Mouse (Mus musculus): ENCODE results near the gene Wdr73. TPM values are rescaled to one million over a fixed set of nuclear protein-coding genes. Genes with fewer than 3 reads are reported as not detected.
"Not testable (repeated sequence)": the region's sequence is repeated elsewhere in the genome, so short reads cannot be mapped to it uniquely, and the experiment has no call there.

Wdr73 gene
- polyA plus RNA-seq (2015; fragmentation: Nextera tagmentation; extraction: Ambion mirVana) = 28.6 and 29.4 TPM in 2 replicates

DNA sequence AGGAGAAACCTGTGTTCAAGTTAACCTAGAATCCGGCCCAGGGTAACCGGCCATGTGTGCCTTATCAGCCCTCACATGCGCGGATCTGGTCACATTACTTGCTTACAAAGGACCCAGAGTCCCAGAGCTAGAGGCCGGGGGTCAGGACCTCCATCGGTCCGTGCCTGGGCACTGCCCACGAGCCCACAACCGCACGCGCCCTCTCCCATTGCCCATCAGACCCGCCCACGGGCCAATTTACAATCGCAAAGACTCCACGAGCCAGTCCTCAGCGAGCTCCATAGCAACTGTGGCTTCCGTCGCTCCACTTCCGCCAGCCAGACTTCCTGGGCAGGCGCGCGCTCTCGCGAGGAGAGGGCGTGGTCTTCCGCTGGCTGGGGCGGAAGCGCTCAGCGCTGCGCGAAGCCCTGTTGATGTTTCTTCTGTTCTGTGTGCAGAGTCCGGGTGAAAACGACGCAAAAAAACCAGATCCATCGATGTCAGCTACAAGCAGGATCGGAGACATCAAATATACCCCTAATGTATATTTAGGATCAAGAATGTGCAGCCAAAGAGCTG, at the start of gene Wdr73:
Wdr73 (minus strand) TSS at position 326 of the 558 bp plus-strand sequence.
- ATAC-seq (ENCODE audit: insufficient number of reproducible peaks, low FRiP score, low TSS enrichment, low read depth) = peak; percentile 91
- Histone ChIP-seq H3K9ac (peak within 1 kb of the TSS; percentile 58), H3K27me3 (no peaks in the 10 kb centered on the region), H3K4me3 (replicated peaks) (peak within 1 kb of the TSS; percentile 87), H3K9me3 (replicated peaks) (no peaks in the 10 kb centered on the region), H3K4me1 (peaks cover 32% of the 10 kb centered on the region), H3K36me3 (peaks cover 25% of the 10 kb centered on the region), H3K4me2 (replicated peaks) (peak within 1 kb of the TSS; percentile 82), H3K27ac (replicated peaks) (peak within 1 kb of the TSS; percentile 87)
- under 1% methylated on average over 36 of the region's 36 CpGs for WGBS

DNA sequence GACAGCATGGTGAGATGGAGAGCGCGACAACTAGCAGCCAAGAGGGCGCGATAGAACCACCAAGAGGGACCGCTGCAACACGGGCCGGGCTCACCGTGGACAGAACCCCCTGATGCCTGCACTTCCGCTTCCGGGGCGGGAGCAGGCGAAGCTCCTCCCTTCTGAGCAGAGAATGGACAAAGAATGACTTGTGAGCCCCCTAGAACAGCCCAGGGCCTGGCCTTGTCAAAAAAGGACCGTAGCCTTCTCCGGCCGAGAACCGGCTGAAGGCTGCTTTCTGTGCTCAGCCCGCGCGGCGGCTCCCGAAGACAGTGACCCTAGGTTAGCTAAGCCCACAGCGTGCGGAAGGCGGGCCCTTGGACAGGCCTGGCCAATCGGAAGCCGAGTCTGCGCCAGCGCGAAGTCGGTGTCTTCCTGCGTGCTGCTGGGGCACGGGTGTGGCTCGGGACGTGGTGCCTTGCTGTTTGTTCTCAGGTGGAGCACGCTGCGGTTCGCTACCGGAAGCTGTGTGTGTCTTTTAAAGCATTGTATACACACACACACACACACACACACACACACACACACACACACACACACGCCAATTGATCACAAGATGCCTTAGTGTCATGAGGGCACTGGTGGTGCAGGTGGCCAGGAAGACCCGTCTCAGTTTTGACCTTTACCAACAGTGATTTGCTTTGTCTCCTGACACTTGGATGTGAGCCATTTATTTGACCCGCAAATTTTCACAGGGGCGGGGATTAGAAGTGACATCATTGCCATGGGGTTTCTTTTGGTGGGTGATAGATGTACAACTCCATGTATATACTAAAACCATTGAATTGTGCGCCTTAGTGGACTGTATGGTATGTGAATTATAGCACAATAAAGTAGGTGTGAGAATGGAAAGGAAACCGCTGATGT, 46.6 kb upstream of the Wdr73 start, which contains the start of gene Sec11a:
Sec11a (minus strand) TSS at position 336 of the 906 bp plus-strand sequence.
- peak within 1 kb of the TSS; percentile 95 for H3K4me3 ChIP-seq (replicated peaks)
- peak within 1 kb of the TSS; percentile 84 for H3K9ac ChIP-seq
- ATAC-seq (ENCODE audit: insufficient number of reproducible peaks, low FRiP score, low TSS enrichment, low read depth) = peak; percentile 98
- H3K4me1 ChIP-seq = peaks cover 12% of the 10 kb centered on the region
- peak within 1 kb of the TSS; percentile 64 for H3K4me2 ChIP-seq (replicated peaks)
- peaks cover 7% of the 10 kb centered on the region; the same call in 1 of the 2 replicates for H3K36me3 ChIP-seq
- peak within 1 kb of the TSS; percentile 97 for H3K27ac ChIP-seq (replicated peaks)
- WGBS = 2% methylated on average over 43 of the region's 44 CpGs
- no peaks in the 10 kb centered on the region for H3K27me3 ChIP-seq
- H3K9me3 ChIP-seq (replicated peaks) = no peaks in the 10 kb centered on the region

DNA sequence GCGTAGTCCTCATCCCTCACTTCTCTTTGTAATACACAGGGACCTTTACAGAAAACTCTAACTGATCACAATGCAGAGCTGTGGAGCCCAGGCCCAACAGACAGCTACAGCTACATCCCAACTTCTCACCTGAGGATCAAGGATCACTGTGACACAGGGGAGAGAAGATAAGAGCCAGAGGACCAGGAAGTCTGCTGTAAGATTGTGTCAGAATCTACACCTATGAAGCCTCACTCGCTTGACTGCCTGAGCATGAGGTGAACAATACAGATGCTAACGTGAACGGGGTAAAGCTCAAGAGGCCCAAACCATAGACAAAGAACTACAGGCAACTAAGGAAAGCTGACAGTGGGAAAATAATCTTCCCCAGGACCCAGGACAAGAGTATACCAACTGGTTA, 38.7 kb upstream of the Wdr73 start:
- no peak overlapping the region for H3K9ac ChIP-seq
- no peak overlapping the region for H3K4me2 ChIP-seq (replicated peaks)
- no peak overlapping the region for H3K27ac ChIP-seq (replicated peaks)
- no peaks in the 10 kb centered on the region for H3K27me3 ChIP-seq
- ATAC-seq (ENCODE audit: insufficient number of reproducible peaks, low FRiP score, low TSS enrichment, low read depth) = no peak
- peaks cover 10% of the 10 kb centered on the region for H3K36me3 ChIP-seq
- H3K9me3 ChIP-seq (replicated peaks) = no peaks in the 10 kb centered on the region
- WGBS = 95% methylated on average over 4 of the region's 4 CpGs
- H3K4me1 ChIP-seq = no peaks in the 10 kb centered on the region
- H3K4me3 ChIP-seq (replicated peaks) = no peak overlapping the region

DNA sequence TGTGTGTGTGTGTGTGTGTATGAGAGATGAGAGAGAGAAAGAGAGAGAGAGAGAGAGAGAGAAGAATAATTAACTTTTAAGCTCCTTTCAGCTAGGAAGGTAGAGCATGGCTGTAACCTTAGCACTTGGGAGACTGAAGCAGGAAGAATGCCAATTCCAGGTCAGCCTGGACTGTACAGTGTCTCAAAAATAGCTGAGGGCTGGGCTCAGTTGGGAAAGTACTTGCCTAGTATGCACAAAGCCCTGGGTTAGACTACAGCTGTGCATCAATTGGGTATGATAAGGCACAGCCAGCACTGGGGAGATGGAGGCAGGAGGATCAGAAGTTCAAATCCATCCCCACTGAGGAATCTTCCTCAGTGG, 36.2 kb upstream of the Wdr73 start:
- not testable (repeated sequence) for H3K27me3 ChIP-seq; H3K4me3 ChIP-seq (replicated peaks); H3K27ac ChIP-seq (replicated peaks); H3K4me2 ChIP-seq (replicated peaks); ATAC-seq (ENCODE audit: insufficient number of reproducible peaks, low FRiP score, low TSS enrichment, low read depth); H3K4me1 ChIP-seq; H3K9ac ChIP-seq; H3K9me3 ChIP-seq (replicated peaks)
- H3K36me3 ChIP-seq = peaks cover 27% of the 10 kb centered on the region

DNA sequence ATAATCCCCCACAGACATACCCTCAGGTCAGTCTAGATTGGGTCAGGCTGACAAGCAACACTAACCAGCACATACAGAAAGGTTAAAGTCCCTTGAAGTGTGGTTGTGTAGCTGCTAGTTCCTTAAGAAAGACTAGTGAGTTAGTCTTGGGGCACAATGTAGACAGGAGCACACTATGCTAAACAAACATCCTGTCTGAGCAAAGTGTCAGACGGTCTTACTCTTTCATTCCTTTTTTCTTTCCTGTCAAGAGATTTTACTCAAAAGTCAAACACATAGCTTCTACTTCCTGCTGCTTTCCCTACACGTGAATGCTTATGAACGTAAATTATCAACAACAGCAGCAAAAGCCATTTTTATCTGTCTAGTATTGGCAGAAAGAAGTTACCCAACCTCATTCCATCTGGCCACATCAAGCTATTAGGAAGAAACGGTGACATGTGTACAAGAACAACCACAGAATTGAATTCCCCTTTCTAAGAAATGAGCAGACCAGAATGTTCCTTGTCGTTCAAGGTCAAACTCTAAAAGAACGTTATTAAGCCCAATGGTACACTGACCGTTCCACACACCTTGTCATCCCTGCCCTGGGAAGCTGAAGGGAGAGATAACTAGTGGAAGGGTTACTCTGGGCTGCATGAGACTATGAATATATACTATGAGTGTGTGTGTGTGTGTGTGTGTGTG, 35.7 kb upstream of the Wdr73 start:
- not testable (repeated sequence) for H3K27ac ChIP-seq (replicated peaks); H3K9ac ChIP-seq; H3K4me1 ChIP-seq; H3K27me3 ChIP-seq; ATAC-seq (ENCODE audit: insufficient number of reproducible peaks, low FRiP score, low TSS enrichment, low read depth); H3K4me2 ChIP-seq (replicated peaks); H3K4me3 ChIP-seq (replicated peaks); H3K9me3 ChIP-seq (replicated peaks)
- peaks cover 31% of the 10 kb centered on the region for H3K36me3 ChIP-seq
- 65% methylated on average over 7 of the region's 7 CpGs for WGBS

DNA sequence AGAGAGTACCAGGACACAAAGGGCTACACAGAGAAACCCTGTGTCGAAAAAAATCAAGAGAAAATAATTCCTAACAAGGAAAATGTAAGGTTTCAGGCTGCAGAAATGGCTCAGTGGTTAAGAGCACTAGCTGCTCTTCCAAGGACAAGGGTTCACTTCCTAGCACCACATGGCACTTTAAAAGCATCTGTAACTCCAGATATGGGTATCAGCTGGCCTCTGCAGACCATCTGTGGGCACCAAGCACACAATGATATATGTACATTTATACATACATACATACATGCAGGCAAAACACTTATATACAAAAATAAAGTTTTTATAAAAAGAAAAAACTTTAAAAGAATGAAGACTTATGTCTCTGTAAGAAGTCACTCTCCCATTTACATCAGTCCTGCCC, 34.8 kb upstream of the Wdr73 start:
- Histone ChIP-seq H3K27me3 (no peaks in the 10 kb centered on the region), H3K4me1 (no peaks in the 10 kb centered on the region), H3K4me3 (replicated peaks) (no peak overlapping the region), H3K9me3 (replicated peaks) (no peaks in the 10 kb centered on the region), H3K27ac (replicated peaks) (no peak overlapping the region), H3K4me2 (replicated peaks) (no peak overlapping the region), H3K36me3 (peaks cover 40% of the 10 kb centered on the region), H3K9ac (no peak overlapping the region)
- 92% methylated on average over 1 of the region's 1 CpGs for WGBS
- ATAC-seq (ENCODE audit: insufficient number of reproducible peaks, low FRiP score, low TSS enrichment, low read depth) = no peak

DNA sequence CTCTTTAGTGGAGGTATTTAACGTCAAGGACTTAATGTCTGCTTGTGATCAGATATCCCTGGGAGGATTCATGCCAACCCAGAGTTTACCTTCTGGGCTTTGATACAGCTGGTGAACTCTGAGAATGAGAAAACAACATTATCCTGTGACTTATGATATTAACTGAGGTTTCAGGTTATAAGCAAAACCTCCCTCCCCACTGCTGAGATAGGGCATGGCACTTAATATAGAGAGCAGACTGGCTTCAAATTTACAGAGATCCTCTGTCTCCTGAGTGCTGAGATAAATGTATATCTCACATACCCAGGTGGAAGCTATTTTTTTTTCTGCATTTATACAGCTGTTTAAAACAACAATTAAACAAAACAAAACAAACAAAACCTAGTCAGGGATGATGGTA, 31.7 kb upstream of the Wdr73 start:
- Histone ChIP-seq H3K4me3 (replicated peaks) (no peak overlapping the region), H3K9ac (no peak overlapping the region), H3K27me3 (no peaks in the 10 kb centered on the region), H3K27ac (replicated peaks) (no peak overlapping the region), H3K9me3 (replicated peaks) (no peaks in the 10 kb centered on the region), H3K4me2 (replicated peaks) (no peak overlapping the region), H3K36me3 (peaks cover 38% of the 10 kb centered on the region), H3K4me1 (no peaks in the 10 kb centered on the region)
- no peak for ATAC-seq (ENCODE audit: insufficient number of reproducible peaks, low FRiP score, low TSS enrichment, low read depth)
- WGBS = 69% methylated on average over 1 of the region's 1 CpGs

DNA sequence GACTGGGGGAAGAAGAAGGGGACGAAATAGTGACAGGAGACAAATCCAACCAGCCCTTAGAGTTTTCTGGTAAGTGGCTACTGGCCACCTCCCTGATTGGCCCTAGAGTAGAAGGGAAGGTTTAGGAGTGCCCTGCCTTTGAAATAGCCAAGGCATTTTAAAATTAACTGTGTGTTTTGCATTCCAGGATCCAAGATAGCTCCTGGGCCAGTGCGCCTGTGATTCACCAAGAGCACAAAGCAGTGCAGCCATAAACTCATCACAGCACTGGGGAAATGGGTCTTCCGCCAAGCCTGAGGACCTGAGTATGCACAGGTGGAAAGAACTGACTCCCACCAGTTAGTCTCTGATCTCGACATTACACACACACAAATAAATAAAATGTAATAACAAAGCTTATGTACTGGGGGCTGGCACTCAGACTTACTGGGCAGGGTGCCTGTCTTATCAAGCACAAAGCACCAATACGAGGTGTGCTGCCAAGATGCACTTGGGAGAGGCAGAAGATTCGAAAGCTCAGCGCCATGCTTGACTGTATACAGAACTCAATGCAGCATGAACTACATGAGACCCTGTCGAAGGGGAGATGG, 30.6 kb upstream of the Wdr73 start:
- H3K4me3 ChIP-seq (replicated peaks) = no peak overlapping the region
- no peaks in the 10 kb centered on the region for H3K27me3 ChIP-seq
- H3K4me2 ChIP-seq (replicated peaks) = no peak overlapping the region
- WGBS = 89% methylated on average over 8 of the region's 8 CpGs
- peaks cover 46% of the 10 kb centered on the region for H3K36me3 ChIP-seq
- no peak overlapping the region for H3K9ac ChIP-seq
- ATAC-seq (ENCODE audit: insufficient number of reproducible peaks, low FRiP score, low TSS enrichment, low read depth) = no peak
- H3K9me3 ChIP-seq (replicated peaks) = no peaks in the 10 kb centered on the region
- no peaks in the 10 kb centered on the region for H3K4me1 ChIP-seq
- H3K27ac ChIP-seq (replicated peaks) = no peak overlapping the region

DNA sequence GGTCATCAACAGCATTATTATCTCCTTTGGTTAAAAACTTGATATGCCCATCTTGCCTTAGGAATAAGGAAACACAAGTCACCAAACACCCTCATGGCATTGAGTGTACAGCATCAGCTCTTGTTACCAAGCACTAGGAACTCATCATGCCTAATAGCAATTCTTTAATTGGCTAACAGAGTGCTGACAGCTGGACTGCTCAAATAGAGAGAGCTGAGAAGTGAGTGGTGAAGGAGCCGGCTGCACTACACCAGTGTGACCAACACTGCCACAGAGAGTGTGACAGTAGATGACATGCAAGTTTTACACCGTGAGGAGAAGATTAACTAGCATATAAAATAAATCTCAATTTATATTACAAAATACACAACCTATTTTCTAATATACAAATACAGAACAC, 22.1 kb upstream of the Wdr73 start:
- WGBS = 89% methylated on average over 2 of the region's 2 CpGs
- H3K36me3 ChIP-seq = peaks cover 60% of the 10 kb centered on the region
- ATAC-seq (ENCODE audit: insufficient number of reproducible peaks, low FRiP score, low TSS enrichment, low read depth) = no peak
- no peak overlapping the region for H3K4me3 ChIP-seq (replicated peaks)
- no peak overlapping the region for H3K9ac ChIP-seq
- no peaks in the 10 kb centered on the region for H3K4me1 ChIP-seq
- H3K27ac ChIP-seq (replicated peaks) = no peak overlapping the region
- H3K27me3 ChIP-seq = no peaks in the 10 kb centered on the region
- H3K4me2 ChIP-seq (replicated peaks) = no peak overlapping the region
- H3K9me3 ChIP-seq (replicated peaks) = no peaks in the 10 kb centered on the region

DNA sequence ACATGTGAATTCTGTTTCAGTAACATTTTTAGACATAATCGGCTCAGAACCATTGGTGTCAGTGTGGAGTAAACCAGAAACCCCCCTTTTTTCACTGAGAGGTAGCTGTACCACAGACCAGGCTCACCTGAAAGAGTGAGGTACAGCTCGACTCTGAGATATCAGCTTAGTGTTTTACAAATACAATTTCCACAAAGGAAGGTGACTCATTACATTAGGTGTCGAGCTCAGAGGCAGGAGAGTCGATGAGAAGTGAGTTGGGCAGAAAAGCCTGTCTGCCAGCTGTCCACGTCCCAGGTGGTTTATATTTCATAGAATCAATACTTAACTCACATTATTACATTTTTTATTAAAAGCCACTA, 18.6 kb upstream of the Wdr73 start:
- Histone ChIP-seq H3K4me3 (replicated peaks) (no peak overlapping the region), H3K27ac (replicated peaks) (no peak overlapping the region), H3K4me2 (replicated peaks) (no peak overlapping the region), H3K36me3 (peaks cover 59% of the 10 kb centered on the region), H3K9me3 (replicated peaks) (no peaks in the 10 kb centered on the region), H3K4me1 (no peaks in the 10 kb centered on the region), H3K27me3 (no peaks in the 10 kb centered on the region), H3K9ac (no peak overlapping the region)
- WGBS = 85% methylated on average over 5 of the region's 5 CpGs
- no peak for ATAC-seq (ENCODE audit: insufficient number of reproducible peaks, low FRiP score, low TSS enrichment, low read depth)

DNA sequence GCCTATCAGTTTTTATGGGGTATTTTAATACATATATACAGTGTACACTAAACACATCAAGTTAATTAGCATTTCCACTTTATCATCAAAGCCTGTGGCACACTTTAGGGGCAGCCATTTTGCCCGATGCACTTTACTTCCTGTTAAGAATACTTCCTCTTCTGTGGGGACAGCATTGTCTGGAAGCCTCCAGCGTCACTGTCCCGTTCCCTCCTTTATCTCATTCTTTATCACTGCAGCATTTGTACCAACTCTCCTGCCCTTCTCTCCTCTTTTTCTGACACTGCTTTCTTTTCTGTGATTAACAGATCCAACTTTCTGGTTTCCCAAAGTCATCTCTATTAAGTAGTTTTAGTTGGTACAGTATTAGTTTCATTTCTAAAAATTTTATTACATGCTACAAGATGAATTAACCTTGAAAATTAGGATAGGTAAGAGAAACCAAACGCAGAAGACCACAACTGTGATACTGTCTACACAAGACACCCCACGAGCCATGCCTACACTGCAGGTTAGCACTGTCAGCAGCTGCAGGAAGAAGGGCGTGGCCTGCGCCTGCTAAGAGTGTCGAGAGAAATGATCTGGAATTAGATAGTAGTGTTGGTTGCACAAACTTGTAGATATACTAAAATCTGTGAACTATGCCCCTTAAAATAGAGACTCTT, 18.0 kb upstream of the Wdr73 start:
- H3K27me3 ChIP-seq = no peaks in the 10 kb centered on the region
- no peaks in the 10 kb centered on the region for H3K4me1 ChIP-seq
- H3K4me2 ChIP-seq (replicated peaks) = no peak overlapping the region
- 74% methylated on average over 8 of the region's 8 CpGs for WGBS
- peaks cover 59% of the 10 kb centered on the region for H3K36me3 ChIP-seq
- no peak overlapping the region for H3K4me3 ChIP-seq (replicated peaks)
- no peaks in the 10 kb centered on the region for H3K9me3 ChIP-seq (replicated peaks)
- no peak overlapping the region for H3K27ac ChIP-seq (replicated peaks)
- no peak for ATAC-seq (ENCODE audit: insufficient number of reproducible peaks, low FRiP score, low TSS enrichment, low read depth)
- H3K9ac ChIP-seq = no peak overlapping the region

Measured in embryonic facial prominence, embryonic 15.5 days (tissue).